In the genomic region with DNA sequence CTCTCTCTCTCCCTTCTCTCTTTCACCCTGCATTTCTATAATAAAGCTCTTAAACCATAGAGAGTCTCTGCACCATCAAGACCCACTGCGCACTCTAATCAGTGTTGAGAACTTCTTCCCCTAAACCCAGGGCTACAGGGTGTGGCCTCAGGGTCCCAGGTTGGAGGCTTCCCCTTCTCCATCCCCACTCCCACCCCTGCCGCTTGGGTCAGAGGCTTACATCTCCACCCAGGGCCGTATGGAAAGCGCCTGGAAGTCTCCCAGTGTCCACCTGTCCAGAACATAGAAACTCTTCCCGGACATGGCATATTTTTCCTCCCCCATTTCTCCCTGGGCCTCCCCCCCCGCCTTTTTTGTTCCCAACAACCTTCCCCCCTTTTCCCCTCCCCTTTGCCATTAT, we compare ENCODE assay signal across 34 mouse cellular contexts.
"Had no signal": no experiment of that assay in that cellular context is flagged by ENCODE, and none has a peak within 500 bp of the region (broad histone marks: within the 10 kb centered on the region; RNA-seq: fewer than 3 reads in every experiment).

No protein-coding gene starts in this region.

- H3K4me2 ChIP-seq: heart, embryonic 11.5 days; heart, embryonic 12.5 days; heart, embryonic 13.5 days; heart, embryonic 15.5 days; hindbrain, embryonic 12.5 days; hindbrain, embryonic 13.5 days; hindbrain, embryonic 14.5 days; hindbrain, embryonic 15.5 days; intestine, embryonic 15.5 days; kidney, embryonic 15.5 days had no signal

- H3K9ac ChIP-seq: heart, embryonic 12.5 days; heart, embryonic 13.5 days; heart, embryonic 15.5 days; hindbrain, embryonic 12.5 days; hindbrain, embryonic 13.5 days; hindbrain, embryonic 14.5 days; hindbrain, embryonic 15.5 days; intestine, embryonic 15.5 days; kidney, embryonic 15.5 days had no signal

- H3K27ac ChIP-seq: heart, embryonic 10.5 days; heart, embryonic 13.5 days; heart, embryonic 15.5 days; hindbrain, embryonic 10.5 days; hindbrain, embryonic 12.5 days; hindbrain, embryonic 13.5 days; hindbrain, embryonic 14.5 days; hindbrain, embryonic 15.5 days; hindbrain, postnatal 0 days; intestine, embryonic 15.5 days; kidney, embryonic 15.5 days; kidney, postnatal 0 days; layer of hippocampus, adult 2 months had no signal

- ATAC-seq: hindbrain, embryonic 16.5 days; hindbrain, postnatal 0 days; inflammation-experienced regulatory T-cells, adult 6 months; intestine, embryonic 15.5 days; intestine, embryonic 16.5 days; intestine, postnatal 0 days had no signal

- H3K27me3 ChIP-seq: heart, embryonic 12.5 days; heart, embryonic 13.5 days; heart, embryonic 15.5 days; hindbrain, embryonic 12.5 days; hindbrain, embryonic 13.5 days; hindbrain, embryonic 15.5 days; intestine, embryonic 15.5 days; kidney, embryonic 15.5 days had no signal

- H3K9me3 ChIP-seq: heart, embryonic 10.5 days; heart, embryonic 12.5 days; heart, embryonic 13.5 days; heart, embryonic 15.5 days; hindbrain, embryonic 10.5 days; hindbrain, embryonic 12.5 days; hindbrain, embryonic 13.5 days; hindbrain, embryonic 15.5 days; intestine, embryonic 15.5 days; kidney, embryonic 15.5 days had no signal

- H3K36me3 ChIP-seq: heart, embryonic 10.5 days; heart, embryonic 12.5 days; heart, embryonic 13.5 days; heart, embryonic 15.5 days; hindbrain, embryonic 10.5 days; hindbrain, embryonic 12.5 days; hindbrain, embryonic 13.5 days; hindbrain, embryonic 15.5 days; intestine, embryonic 15.5 days; kidney, embryonic 15.5 days had no signal

- H3K4me3 ChIP-seq: heart, embryonic 10.5 days; heart, embryonic 12.5 days; heart, embryonic 13.5 days; heart, embryonic 15.5 days; hindbrain, embryonic 10.5 days; hindbrain, embryonic 12.5 days; hindbrain, embryonic 13.5 days; hindbrain, embryonic 15.5 days; intestine, embryonic 15.5 days; kidney, embryonic 15.5 days; layer of hippocampus, adult 2 months had no signal

- DNase-seq: heart, postnatal 10 days; heart, postnatal 36 days; heart, postnatal 4 days; kidney, adult 11 months; kidney, adult 18-20 months; kidney, adult 2 months; kidney, adult 8-10 months; kidney, adult 9 months; kidney, postnatal 10 days; kidney, postnatal 14 days; kidney, postnatal 25 days; kidney, postnatal 36 days; kidney, postnatal 4 days; layer of hippocampus, adult 9-11 months; layer of hippocampus, postnatal 36 days had no signal

- H3K4me1 ChIP-seq: heart, embryonic 10.5 days; heart, embryonic 12.5 days; heart, embryonic 13.5 days; heart, embryonic 15.5 days; hindbrain, embryonic 10.5 days; hindbrain, embryonic 12.5 days; hindbrain, embryonic 13.5 days; hindbrain, embryonic 15.5 days; intestine, embryonic 15.5 days; kidney, embryonic 15.5 days had no signal
